Mouse (Mus musculus): ENCODE results near the gene Cmss1.

Gene Cmss1

DNA sequence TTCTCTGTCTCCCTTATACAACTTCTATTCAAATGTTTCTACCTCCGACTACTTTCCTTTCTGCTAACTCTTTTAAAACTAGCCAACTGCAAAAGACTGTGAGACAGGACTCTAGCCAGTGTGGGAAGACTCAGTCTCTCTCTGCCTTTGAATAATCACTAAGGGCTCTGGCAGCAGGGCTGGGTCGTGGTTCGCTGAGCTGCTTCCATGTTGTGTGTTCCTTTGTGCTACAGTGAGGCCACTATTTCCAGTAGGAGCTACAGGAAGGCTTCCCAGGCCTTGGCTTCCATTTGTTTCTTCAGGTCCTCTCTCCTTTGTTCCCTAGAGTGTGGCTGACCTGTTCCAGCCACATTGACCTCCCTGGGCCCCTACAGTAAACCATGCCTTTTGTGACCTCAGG, 260.4 kb downstream of the Cmss1 start:
- DNase-seq (ENCODE audit: low spot score): no peak

DNA sequence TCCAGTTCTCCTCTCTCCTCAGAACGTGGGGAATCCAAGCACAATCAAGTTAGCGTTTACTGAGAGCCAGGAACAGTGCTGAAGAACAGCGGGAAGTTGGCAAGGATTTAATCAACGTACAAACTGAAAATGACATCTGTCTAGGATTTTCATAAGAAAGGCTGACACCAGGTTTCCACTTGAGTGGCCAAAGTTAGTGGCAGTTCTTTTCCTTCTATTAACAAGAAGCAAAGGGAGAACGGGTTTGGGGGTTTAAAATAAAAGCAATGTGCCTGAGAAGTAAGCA, 266.1 kb downstream of the Cmss1 start:
- DNase-seq (ENCODE audit: low spot score): no peak

DNA sequence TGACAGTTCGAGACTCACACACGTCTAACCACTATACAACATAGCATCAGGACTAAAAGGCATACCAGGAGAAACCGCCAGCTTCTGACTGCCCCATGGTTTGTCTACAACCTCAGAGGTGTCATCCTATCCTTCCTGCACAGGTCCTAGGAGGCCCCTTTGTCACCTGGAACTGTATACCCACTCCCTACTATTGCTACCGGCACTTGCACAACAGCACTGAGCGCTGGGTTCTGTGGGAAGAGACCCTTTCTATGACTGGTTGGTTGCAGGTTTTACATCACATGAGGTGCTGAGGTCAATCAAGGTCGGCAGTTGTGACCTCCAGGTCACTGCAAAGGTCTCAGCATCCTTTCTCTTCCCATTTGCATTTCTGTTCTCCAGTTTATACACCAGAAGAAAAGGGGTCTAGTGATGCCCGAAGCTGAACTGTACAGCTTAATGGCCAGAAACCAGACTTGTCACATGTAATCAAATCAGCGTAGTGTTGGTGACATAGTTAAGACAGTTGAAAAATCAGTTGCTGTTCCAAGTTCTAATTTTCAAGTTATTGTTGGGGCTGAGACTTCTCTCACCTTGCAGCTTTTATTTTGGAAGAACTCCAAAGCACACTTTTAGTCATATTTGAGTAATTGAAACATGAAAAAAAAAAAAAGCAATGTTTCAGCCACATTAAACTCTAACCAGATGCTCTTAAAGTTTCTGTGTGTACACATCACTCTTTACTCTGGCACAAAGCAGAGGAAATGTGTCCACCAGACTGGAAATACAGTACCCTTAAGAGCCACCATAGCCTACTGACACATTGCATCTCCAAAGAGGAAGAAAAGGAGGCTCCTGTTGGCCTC, 266.7 kb downstream of the Cmss1 start:
- DNase-seq (ENCODE audit: low spot score): no peak

DNA sequence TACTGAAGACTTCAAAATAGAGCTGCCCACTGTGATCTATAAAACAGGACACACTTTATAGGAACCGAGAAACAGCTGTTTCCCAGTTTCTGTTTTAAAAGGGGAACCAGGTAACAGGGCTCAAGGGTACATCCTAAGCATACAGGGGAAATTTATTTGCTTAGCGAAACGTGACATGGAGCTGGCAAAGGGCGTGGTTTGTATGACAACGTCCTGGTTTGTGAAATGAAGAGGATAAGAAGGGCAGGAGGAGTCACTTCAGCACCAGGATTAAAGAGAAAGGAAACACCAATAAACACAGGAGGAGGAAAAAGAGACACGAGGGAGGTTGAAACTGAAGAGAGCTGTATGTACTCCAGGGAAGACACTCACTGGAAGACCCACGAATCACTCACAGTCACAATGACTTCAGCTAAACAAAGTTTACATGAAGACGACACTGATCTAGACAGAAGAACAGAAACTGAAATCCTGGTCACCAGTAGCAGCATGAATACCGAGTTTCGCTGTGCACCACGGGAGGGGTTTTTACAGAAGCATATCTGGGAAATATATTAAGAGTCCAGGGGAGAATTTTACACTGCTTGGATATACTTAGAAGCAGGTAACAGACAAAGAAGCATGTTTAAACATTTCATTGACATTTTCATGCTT, 269.8 kb downstream of the Cmss1 start:
- DNase-seq (ENCODE audit: low spot score): no peak

DNA sequence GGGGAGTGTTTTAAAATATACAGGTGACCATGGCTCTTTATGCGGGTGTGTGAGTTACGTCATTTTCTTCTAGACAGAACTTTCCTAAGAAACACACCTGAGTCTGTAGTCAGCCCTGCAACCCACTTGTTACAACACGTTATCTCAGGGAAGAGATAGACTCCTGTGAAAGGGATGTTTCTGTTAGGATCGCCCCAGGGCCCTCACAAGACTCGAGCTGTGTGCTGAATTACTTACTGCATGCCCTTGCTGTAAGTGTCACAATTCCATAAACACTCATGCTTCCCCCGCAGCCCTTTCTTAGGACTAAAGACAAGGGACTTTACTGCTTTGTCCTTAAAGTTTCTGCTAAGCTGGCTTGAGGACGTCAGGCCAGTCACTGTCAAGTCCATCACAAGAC, 274.4 kb downstream of the Cmss1 start:
- DNase-seq (ENCODE audit: low spot score): no peak

DNA sequence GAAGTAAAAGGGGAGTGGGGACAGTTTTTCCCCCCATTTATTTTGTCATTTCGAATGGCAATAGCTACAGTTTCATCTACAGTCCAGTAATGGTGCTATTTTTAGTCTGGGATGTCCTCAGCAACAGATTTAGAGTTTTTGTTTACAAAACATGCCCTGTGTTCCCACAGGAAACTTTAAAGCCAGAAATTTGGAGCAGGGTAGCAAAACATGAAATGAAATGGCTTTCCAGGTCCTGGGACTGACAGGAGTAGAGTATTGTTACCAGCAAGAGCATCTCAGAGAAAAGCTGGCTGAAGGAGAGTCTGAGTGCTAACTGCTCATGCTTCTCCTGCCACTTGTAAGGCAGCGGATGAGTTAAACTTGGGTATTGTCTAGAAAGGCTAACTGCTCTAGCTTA, 276.6 kb downstream of the Cmss1 start:
- DNase-seq (ENCODE audit: low spot score): no peak

DNA sequence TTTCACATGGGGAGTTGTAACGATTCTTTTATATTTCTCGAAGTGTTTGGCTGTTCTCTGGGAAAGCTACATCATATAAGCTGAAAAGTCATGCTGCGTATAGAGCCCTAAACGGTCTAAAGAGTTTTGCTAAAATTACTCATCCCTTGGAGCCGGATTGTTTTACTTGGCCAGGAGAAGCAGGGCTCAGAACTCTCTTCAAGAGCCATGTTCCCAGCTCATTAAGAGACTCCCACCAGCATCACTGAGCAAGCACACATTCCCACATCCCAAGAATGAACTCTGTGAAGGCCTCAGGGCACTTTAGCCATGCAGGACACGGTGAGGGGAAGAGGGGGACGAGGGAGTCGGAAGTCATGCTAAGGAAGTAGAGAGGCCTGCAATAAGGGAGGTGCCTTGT, 277.6 kb downstream of the Cmss1 start:
- no peak for DNase-seq (ENCODE audit: low spot score)

DNA sequence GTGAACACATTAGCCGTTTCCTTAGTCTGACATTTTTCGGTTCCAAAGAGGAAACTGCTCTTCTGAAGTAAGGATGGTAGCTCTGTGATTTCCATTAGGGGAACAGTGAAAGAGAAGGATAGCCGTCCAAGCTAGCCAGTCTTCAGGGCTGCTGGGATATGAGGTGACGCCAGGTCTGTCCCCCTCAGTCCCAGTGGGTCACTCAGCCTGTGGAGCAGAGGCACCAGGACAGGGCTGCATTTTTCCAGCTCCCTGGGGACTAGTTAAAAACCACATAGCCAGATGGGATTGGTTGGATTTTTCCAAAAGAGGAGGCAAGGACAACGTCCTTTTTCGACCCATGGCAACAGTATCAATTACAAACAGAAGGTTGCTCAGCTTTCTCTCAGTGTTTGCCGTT, 279.7 kb downstream of the Cmss1 start:
- no peak for DNase-seq (ENCODE audit: low spot score)

DNA sequence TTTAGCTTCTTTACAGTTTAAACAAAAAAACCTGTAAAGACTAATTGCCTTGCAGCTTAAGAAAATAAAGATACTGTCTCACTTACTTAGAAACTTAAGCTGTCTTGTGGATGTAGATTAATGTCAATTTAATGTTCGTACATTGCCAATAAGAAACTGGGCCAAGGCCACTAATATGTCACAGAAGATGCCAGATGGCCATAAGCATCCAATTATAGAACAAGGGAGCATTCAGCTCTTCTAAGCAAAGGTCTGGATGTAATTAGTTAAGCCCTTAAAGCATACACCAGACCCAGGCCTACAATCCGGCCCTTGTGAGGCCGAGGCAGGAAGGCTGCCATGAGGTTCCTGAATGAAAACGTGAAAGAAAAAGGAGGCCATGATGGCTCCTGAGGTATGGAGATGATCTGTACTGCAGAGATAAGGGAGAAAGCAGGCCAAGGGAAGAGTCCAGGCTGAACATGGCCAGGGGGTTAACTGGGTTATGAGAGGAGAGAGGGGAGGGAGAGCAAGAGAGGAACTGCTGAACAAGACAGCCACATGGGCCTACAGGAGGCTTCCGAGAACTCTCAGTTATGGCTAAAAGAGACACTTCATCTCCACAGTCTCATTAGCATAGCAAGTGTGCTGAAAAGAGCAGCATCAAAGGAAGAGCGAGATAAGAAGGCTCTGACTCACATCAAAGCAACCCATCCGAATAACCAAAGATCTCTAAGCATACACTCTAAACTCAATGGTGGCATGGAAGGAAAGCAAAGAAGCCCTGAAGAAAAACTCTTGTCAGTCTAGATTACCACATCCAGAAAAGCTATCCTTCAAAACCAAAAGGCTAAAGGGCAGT, 287.2 kb downstream of the Cmss1 start:
- no peak for DNase-seq (ENCODE audit: low spot score)

DNA sequence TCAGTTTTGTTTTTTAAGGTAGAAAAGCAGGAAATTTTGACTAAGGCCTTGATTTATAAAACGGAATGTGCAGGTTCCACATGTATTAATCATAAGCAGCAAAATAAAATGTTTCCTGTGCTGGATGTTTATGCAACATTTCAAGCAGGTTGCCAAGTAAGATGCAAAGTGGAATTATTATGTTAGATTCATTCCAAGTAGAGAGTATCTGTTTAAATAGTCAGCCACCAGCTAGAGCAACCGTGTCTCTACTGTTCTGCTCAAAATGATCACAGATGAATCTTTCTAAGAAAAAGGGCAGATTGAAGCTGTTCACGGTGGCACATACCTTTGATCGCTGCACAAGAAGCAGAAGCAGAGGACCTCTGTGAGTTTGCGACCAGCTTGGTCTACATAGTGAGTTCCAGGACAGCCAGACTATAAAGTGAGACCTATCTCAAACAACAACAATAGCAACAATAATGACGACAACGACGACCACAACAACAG, 288.0 kb downstream of the Cmss1 start:
- DNase-seq (ENCODE audit: low spot score): no peak

DNA sequence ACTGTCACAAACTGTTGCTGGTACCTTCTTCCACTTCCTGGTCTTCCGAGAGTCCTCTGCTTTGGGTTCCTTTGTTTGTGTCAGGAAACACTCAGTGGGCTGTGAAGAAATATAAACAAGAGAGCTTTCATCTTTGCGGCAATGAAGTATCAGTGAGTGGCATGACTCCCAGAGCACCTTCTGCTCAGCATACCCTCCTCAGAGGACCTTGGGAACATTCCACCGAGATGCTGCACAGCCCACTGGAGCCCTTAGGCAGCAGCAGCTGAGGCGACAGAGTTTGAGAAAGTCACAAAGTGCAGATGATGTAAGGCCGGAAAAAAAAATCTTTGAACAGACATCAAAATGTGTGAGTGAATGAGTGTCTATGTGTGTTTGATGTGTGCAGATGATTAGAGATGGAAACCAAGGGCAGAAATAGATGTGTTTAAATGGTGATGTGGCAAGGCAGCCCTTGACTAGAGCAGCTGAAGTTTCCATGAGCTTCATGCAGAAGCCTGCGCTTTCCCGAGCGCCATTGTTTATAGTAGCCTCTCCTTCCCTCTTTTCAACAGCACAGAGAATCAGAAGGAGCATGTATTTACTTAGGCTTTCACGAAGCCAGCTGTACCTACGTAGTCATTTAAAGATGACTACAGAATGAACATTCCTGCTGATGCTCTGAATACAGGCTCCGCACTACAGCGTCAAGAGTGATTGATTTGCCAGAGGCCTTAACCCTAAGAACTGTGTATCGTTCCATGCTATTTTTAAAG, 288.6 kb downstream of the Cmss1 start:
- no peak for DNase-seq (ENCODE audit: low spot score)

DNA sequence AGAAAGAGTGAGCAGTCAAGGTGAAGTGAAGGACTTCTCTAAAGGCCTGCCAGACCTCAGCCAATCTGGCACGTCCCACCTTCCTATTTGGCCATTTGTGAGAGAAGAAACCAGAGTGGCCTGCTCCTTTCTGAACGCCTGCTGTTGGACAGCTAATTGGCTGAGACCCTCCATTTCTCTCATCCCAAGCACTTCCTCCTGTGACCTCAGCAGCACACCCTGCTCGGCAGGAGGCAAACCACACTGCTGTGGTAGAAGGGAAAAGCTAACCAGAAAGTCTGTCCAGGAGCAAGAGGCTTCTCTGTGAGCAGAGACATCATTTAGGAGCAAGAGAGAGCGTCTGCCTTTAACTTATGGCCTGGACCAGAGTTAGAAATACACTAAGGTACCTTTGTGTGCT, 289.5 kb downstream of the Cmss1 start:
- DNase-seq (ENCODE audit: low spot score): no peak

DNA sequence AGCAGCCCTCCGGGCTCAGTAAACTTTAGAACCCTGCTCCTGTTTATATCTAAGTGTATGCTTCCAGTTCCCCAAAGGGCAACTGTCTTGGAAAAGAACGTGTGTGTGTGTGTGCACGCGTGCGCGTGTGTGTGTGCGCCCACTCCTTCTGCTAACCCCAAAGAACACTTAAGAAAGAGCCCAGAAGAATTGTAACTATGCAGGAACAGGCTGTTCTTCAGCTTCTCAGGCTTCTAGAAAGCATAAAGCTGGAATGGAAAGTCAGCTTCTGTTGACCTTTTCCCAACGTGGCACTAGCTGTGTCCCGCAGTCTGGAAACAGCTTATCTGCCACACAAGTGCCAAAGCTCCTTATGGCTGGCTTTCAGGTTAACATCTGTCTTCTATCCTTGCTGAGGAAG, 291.6 kb downstream of the Cmss1 start:
- DNase-seq (ENCODE audit: low spot score): no peak

DNA sequence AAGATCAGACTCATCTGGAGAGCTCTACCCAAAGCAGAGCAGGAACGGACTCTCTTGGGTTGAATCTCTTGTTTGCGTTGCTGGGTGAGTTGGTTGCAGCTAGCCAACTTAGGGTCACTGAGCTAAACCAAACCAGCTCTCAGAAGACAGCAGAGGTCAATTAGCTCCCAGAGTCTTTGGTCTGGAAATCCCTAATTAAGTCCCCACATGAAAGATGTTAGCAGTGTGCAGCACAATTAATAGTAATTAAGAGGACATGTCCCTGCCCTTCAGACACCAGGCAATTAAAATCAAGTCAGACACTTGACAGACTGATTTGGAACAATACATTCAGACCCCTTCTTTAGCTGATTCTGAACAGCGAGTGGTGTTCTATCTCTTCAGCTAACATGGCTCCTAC, 292.4 kb downstream of the Cmss1 start:
- DNase-seq (ENCODE audit: low spot score): no peak

DNA sequence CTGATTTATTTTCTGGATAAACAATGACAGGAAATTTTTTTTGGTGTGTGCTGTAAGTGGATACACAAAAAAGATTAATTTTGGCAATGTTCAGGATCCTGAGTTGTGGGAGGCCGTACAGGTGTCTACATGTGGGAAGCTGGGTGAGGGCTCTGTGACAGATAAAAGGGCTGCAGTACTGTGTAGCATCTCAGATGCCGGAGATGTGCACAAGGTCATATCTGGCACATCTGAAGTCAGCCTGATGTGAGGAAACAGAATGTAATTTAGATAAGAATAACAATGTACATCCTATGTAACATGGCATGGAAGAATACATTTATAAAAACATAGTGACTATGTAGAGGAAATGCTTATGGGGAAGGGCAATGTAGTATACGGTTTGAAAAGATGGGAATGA, 293.2 kb downstream of the Cmss1 start:
- no peak for DNase-seq (ENCODE audit: low spot score)

DNA sequence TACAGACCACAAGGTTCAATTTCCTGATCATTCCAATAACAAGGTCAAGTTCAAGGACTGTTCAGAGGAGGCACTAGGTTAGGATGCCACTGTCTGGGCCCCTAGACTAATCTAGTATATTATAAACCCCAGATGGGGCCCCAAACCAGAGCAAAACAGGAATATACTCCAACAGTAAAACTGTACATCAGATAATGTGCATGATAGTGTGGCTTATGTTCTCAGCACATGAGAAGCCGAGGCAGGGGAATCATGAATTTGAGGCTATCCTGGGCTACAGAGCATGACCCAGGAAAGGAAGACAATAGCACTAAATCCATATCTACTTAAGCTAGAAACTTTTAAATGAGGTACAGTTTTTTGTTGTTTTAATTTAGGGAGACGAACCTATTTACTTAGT, 294.5 kb downstream of the Cmss1 start:
- no peak for DNase-seq (ENCODE audit: low spot score)

DNA sequence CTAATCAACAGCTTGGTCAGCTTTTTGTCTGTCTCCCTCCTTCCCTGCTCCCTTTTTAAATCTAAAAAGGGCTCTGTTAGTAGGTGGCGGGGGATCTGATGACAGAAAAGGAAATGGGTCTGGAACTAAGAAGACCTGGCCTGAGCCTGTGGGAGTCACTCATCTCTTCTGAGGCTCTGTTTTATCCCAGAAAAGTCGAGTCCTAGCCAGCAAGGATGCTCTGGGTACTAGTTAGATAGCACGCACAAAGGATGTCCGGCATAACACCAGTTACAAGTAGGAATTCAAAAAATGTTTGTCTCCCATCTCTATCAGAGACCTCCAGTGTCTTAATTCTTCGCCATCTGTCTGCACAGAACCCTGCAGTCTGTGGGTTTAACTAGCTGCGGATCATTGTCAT, 301.2 kb downstream of the Cmss1 start:
- DNase-seq (ENCODE audit: low spot score): no peak

DNA sequence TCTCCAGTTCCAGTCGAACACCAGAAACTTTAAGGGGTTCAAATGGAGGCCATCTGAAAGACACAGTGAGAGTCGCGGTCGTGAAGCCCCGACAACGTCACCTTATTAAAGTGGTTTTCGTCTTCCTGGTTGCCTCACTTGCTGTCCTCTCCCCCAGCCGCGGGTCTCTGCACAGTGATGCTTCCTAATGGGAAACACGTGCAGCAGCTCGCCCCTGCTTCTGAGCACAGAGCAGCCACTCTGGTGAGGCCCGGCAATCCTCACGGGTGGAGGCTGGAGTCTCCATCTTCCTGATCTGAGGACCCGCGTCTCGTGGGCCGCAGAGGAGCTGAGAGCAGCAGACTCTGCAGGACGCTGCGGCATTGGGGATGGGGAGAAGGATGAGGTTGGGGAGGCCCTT, 302.9 kb downstream of the Cmss1 start:
- DNase-seq (ENCODE audit: low spot score): no peak

DNA sequence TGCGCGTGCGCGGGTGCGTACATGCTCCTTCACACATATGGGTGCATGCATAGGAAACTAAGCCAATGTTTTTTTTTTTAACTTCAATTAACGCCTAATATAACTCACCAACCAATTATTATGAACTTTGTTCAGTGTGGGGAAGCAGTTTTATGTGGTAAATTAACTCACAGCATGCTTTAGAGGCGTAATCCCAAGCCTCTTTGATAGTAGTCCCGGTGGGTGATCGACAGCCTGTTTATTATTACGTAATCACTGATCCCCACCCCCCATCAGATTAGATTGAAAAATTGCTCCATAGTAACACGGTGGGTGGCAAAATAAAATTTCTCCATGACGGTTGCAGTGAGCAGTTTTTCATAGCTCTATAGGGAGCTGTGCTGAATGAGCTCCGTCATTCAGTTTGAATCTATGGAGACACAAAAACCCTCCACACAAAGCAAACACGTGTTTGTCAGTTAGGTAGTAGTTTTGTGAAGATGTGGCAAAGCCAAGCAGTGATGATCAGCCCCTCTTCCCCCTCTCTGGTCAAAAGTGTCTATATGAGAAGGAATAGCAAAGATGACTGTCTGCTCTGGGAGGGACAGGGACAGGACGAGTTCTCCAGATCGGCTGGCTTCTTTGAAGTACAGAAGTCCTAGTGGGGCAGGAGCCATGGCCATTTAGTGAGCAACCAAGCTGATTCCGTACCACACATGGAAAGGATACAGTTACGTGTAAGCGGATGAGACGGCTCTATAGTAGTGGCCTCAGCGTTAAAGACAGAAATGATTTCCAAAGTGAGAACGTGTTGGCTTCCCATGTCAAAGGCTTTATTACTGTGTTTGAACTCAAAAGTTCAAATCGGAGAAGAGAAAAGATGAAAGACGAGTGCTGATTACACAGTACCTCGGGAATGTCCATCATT, 303.6 kb downstream of the Cmss1 start:
- no peak for DNase-seq (ENCODE audit: low spot score)

DNA sequence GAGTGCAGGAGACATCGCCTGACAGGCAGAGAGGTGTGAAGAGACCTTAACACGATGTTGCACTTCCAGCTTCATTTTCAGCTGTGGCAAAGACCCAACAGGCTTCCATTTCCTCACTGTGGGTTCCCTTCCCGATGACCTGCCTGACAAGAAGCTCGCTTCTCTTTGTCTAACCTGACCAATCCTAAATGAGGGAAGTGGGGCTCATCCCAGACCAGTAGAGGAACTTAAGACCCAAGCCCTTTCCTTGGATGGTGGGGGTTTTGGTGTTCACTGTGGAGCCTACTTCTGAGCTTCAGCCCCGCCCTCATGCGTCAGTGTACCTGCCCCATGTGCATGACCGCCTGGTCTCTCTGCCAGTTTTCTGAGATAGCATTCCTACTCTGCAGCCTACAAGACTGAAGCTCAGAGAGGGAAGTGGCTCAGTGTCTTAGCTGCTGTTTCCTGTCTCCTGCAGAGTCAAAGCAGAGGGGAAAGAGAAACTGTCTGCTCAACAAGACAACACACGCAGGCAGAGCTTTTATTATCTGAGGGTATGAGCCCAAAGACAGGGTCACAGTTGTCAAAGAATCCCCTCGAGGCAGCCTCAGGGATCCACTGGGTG, 305.1 kb downstream of the Cmss1 start:
- no peak for DNase-seq (ENCODE audit: low spot score)

All from ovary, postnatal 10 days (tissue).